Mouse (Mus musculus) layer of hippocampus, adult 18-20 months (tissue): ENCODE results near the gene Skor1. TPM values are rescaled to one million over a fixed set of nuclear protein-coding genes. Genes with fewer than 3 reads are reported as not detected.

ENCODE experiments used
- DNase-seq, 2 experiments: peaks; one replicate each; pipeline ENCODE4 v3.0.0; 2022; ENCODE audit warnings: low spot score in 2 of 2
- total RNA-seq, 2 experiments: library from RNA; stranded (reverse); gene quantifications; 2 replicates each; pipeline ENCODE4 v1.2.3; 2021

Gene Skor1
- total RNA-seq, 2 experiments from 2014 or later: 0.07 to 0.15 TPM

GRCm38 (mm10) chr9:63135801-63136200 lies 13.0 kb downstream of the Skor1 start:
- peak in 1 of 2 experiments; percentile 82 for DNase-seq

GRCm38 (mm10) chr9:63135356-63135755 lies 13.4 kb downstream of the Skor1 start:
- no peak for DNase-seq

- no peak for DNase-seq
Observed at GRCm38 (mm10) chr9:63133659-63134058, 15.1 kb downstream of the Skor1 start.

- peak; percentile 94 to 97 for DNase-seq
Observed at GRCm38 (mm10) chr9:63132673-63133601, 15.8 kb downstream of the Skor1 start.

- DNase-seq: peak in 1 of 2 experiments; percentile 53
Observed at GRCm38 (mm10) chr9:63131957-63132602, 16.7 kb downstream of the Skor1 start.

GRCm38 (mm10) chr9:63129641-63130041 lies 19.1 kb downstream of the Skor1 start:
- no peak for DNase-seq

GRCm38 (mm10) chr9:63124512-63124911 lies 24.2 kb downstream of the Skor1 start:
- no peak for DNase-seq

- peak; percentile 81 to 91 for DNase-seq
Observed at GRCm38 (mm10) chr9:63123451-63124438, 25.0 kb downstream of the Skor1 start.

GRCm38 (mm10) chr9:63122161-63122833 lies 26.5 kb downstream of the Skor1 start:
- DNase-seq: no peak

- no peak for DNase-seq
Observed at GRCm38 (mm10) chr9:63118385-63118784, 30.4 kb downstream of the Skor1 start.

GRCm38 (mm10) chr9:63112514-63112913 lies 36.2 kb downstream of the Skor1 start:
- DNase-seq: no peak

- DNase-seq: no peak
Observed at GRCm38 (mm10) chr9:63109782-63110087, 39.0 kb downstream of the Skor1 start.

GRCm38 (mm10) chr9:63109020-63109781 lies 39.6 kb downstream of the Skor1 start:
- peak; percentile 61 to 92 for DNase-seq

GRCm38 (mm10) chr9:63108580-63108979 lies 40.2 kb downstream of the Skor1 start:
- DNase-seq: no peak

GRCm38 (mm10) chr9:63100660-63101059 lies 48.1 kb downstream of the Skor1 start:
- DNase-seq: no peak

GRCm38 (mm10) chr9:63099876-63100275 lies 48.9 kb downstream of the Skor1 start:
- no peak for DNase-seq

- no peak for DNase-seq
Observed at GRCm38 (mm10) chr9:63099344-63099743, 49.4 kb downstream of the Skor1 start.

GRCm38 (mm10) chr9:63098887-63099286 lies 49.9 kb downstream of the Skor1 start:
- no peak for DNase-seq

GRCm38 (mm10) chr9:63097204-63097603 lies 51.6 kb downstream of the Skor1 start:
- no peak for DNase-seq

GRCm38 (mm10) chr9:63094030-63094429 lies 54.7 kb downstream of the Skor1 start:
- no peak for DNase-seq
